Mouse (Mus musculus): ENCODE data around the gene Galnt9. TPM values are rescaled to one million over a fixed set of nuclear protein-coding genes. Genes with fewer than 3 reads are reported as not detected.

The Galnt9 gene
- polyA plus RNA-seq, 1 experiment from 2014 or later: not detected

GRCm38 (mm10) chr5:110665486-110666121 lies 121.4 kb downstream of the Galnt9 start:
- Histone ChIP-seq H3K27ac (no peak overlapping the region), H3K4me1 (no peaks in the 10 kb centered on the region), H3K27me3 (ENCODE audit: low read depth, poor library complexity, severe bottlenecking) (no peaks in the 10 kb centered on the region), H3K4me3 (no peak overlapping the region), H3K9me3 (replicated peaks) (no peaks in the 10 kb centered on the region), H3K36me3 (peaks cover 97% of the 10 kb centered on the region)
- no peak for DNase-seq (ENCODE audit: low spot score)
- 72% methylated on average over 6 of the region's 6 CpGs for WGBS

Small RNAs within 50 kb of the gene (microRNA-seq; reads per million reads assigned to microRNA genes)
- 3.2 reads per million, percentile 2 among the genes with 10 or more reads in this experiment for gene Mir7026

Other genes with a start within 250 kb of the Galnt9 start
- gene P2rx2, start 201.1 kb upstream of the Galnt9 start, polyA plus RNA-seq (2016; fragmentation: Nextera tagmentation; extraction: Ambion mirVana): 0.39 and 0.66 TPM in 2 replicates
- gene Lrcol1, start 199.6 kb upstream of the Galnt9 start, polyA plus RNA-seq (2016; fragmentation: Nextera tagmentation; extraction: Ambion mirVana): not detected in 2 replicates
- gene Fbrsl1, start 95.9 kb upstream of the Galnt9 start, polyA plus RNA-seq (2016; fragmentation: Nextera tagmentation; extraction: Ambion mirVana): 22.5 and 24.8 TPM in 2 replicates
- gene Noc4l, start 109.1 kb downstream of the Galnt9 start, polyA plus RNA-seq (2016; fragmentation: Nextera tagmentation; extraction: Ambion mirVana): 90.4 and 102 TPM in 2 replicates
- gene Ddx51, start 109.1 kb downstream of the Galnt9 start, polyA plus RNA-seq (2016; fragmentation: Nextera tagmentation; extraction: Ambion mirVana): 38.1 and 51.8 TPM in 2 replicates
- 60.8 and 64.0 TPM in 2 replicates for gene Ep400, start 226.4 kb downstream of the Galnt9 start, polyA plus RNA-seq (2016; fragmentation: Nextera tagmentation; extraction: Ambion mirVana)
- 44.2 and 58.7 TPM in 2 replicates for gene Pus1, start 236.3 kb downstream of the Galnt9 start, polyA plus RNA-seq (2016; fragmentation: Nextera tagmentation; extraction: Ambion mirVana)

Data from limb, embryonic 10.5 days (tissue).